Mouse (Mus musculus) adrenal gland, postnatal 10 days (tissue): Measurements from ENCODE around the gene Rxra. TPM values are rescaled to one million over a fixed set of nuclear protein-coding genes. Genes with fewer than 3 reads are reported as not detected.

Experiments
- DNase-seq: peaks from one replicate; pipeline ENCODE4 v3.0.0; 2021; ENCODE audit warnings: mixed read lengths
- total RNA-seq, 2 experiments: library from RNA; stranded (reverse); gene quantifications; 2 replicates each; pipeline ENCODE4 v1.2.3; 2021

The Rxra gene
- total RNA-seq, 2 experiments from 2014 or later: 49.3 to 75.6 TPM

DNA sequence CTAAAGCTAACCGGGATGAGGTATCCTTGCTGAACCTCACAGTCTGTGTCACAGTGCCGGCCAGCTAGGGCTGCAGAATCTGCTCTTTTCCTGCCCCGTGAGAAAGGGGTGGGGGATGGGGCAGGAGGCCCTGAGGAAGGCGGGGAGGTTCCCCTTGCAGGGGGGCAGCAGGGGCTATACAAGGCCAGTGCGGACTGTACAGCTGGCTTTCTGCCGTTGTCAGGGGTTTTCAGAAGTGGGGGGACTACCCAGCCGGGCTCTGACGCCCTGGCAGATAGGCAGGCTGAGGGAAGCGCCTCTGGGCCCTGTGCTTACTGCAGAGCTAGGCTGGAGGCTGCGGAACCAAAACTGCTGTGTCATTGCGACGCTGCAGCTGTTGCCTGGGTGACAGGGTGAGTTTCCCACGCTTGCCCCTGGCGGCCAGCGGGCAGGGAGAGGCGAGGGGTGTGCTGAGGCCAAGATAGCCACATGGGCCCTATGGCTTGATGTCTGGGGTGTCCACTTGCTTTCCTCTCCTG, 63.9 kb downstream of the Rxra start:
- DNase-seq: peak; percentile 86

DNA sequence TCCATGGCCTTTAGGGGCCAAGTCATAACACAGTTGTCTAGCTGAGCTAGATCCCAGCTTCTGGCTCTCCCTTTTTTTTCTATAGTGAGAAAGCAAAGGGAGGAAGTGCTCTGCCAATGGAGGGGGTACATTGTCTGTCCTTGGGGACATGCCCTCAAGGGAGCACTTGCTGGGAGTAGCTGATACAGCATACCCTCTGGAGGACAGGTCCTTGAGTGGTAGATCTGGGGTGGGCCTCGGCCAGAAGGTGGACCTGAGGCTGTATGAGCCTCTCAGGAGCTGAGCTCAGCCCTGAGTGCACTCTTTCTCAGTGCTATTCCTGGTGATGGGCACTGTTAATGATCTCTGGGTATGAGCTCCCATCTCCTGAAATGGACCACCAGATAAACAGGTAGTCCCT, 66.9 kb downstream of the Rxra start:
- DNase-seq: no peak

DNA sequence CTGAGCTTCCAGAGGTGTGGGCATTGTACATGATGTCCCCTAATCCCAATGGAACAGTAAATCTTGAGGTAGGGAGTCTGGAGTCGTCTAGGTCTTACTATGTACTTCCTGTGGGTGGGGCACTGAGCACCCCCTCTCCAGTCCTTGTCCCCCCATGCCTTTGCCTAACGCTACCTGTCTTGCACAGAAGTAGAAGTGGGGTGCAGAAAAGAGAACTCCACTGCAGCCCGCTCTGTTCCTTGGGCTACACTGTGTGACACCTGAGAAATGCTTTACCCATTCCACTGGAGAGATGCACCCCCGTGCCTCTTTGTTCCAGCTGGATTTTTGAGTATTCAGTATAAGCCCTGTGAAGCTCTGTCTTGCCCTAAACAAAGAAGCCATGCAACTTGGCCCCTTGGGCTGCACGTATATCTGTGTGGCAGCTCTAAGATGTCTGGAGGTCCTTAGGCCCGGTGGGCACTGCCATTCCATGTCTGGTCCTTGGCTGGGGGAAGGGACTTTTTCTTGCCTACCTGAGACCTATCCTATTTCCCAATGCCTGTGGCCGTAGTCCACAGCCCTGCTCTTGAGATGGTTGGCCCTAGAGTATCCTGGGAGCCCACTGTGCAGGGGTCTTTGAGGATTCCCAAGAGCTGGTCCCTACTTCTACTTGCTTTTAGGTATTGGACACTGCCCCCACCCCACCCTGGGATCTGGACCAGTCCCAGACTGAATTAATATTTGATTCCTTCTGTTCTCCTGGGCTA, 67.8 kb downstream of the Rxra start:
- no peak for DNase-seq

DNA sequence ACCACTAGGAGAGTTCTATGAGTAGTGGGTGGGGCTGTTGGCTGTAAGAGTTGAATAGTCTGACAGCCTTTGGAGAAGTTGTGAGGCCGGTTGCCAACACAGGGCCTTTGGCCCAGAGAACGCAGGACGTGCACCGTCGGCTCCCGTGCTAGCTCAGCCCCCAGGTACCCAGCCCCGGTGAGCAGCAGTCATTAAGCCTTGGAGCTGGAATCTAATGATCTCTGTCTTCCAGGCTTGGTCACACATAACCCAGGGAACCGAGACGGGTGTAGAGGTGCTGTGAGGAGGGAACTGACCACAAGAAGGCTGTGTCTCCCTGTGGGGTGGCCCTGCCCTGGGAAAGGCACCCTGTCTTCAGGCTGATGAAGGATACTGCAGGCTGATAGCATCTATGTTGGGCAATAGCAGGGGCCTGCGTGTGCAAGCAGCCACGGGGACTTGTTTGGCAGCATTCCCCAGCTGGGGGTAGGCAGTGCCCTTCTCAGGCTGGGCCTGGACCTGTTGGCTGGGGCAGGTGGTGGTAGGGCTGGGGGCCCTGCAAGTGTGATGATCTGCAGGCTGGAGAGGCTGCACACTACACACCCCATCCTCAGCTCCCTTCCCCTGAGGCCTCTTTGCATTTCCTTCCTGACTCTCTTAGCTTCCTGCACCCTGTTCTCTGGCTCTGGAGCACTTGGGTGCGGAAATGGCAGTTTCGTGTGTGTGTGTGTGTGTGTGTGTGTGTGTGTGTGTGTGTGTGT, 68.5 kb downstream of the Rxra start:
- DNase-seq: peak; percentile 32

DNA sequence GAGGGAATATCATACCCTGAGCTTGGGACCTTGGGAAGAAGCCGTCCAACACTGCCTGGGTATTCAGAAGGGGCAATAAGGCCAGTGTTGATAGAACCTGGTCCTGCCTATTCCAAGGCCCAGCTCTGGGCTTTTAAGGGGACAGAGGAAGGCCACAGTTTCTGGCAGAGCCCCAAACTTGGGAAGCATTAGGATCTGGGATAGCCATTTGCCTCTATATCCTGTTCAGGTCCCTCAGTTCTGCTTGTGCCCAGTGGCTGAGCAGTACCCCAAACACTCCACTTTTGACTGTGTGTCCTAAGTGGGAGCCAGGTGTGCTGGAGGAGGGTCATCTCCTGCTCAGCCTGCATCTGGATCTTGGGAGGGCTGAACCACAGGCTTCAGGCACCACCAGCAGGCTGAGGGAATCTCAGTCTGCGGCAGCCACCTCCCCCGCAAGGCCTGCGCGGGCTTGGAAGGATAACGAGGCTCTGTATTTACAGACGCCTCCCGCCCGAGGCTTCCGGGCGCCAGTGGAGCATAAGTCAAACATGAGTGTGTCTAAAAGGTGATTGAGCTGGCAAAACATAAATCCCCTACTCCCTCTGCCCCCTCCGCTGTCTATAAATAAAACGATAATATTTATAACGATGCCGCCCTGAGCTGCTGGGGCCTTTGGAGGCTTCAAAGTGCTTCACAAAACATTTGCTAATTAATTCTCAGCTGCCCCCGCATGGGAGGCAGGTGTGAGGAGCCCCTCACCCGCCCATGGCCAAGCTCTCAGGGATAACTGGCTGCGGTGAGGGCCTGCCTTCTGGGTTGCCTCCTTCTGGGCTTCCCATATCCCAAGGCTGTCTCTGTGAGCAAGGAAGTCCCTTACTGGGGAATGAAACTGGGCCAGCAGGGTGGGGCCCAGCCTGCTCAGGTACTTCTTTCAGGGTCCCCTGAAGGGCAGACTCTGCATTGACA, 69.7 kb downstream of the Rxra start:
- peak; percentile 27 for DNase-seq

DNA sequence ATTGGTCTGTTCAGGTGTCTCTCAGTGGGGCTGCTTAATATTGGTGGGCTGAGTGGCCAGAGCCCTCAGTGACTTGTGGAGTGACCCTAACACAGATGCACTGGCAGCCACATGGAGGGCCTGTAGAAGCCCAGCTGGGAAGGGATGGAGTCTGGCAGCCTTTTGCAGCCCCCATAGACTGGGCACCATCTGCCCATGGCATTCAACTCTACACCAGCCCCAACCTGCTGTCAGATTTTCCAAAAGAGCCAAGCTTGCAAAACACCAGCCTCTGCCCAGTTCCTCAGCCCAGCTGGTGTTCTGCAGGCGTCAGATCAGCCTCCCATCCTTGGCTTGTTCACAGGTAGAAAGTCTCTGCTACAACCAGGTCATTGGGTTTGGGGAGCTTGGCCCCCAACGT, 70.6 kb downstream of the Rxra start:
- no peak for DNase-seq

DNA sequence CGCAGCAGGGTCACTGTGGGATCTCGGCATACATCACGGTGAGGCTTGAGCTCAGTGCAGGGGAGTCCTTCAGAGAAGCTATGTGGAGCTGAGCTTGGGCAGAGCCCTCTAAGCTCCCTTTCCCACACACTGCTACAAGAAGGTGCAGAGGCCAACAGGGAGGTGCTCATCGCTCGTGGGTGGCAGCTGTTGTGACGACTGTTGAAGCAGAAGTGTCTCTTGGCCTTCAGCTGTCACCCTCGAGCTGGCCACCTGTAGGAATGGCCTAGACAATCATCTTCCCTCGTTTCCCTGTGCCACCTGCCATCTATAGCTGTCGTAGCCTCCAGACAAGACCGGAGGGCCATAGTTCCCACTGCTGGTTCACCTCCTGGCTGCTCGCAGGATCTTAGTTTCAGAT, 72.7 kb downstream of the Rxra start:
- no peak for DNase-seq

DNA sequence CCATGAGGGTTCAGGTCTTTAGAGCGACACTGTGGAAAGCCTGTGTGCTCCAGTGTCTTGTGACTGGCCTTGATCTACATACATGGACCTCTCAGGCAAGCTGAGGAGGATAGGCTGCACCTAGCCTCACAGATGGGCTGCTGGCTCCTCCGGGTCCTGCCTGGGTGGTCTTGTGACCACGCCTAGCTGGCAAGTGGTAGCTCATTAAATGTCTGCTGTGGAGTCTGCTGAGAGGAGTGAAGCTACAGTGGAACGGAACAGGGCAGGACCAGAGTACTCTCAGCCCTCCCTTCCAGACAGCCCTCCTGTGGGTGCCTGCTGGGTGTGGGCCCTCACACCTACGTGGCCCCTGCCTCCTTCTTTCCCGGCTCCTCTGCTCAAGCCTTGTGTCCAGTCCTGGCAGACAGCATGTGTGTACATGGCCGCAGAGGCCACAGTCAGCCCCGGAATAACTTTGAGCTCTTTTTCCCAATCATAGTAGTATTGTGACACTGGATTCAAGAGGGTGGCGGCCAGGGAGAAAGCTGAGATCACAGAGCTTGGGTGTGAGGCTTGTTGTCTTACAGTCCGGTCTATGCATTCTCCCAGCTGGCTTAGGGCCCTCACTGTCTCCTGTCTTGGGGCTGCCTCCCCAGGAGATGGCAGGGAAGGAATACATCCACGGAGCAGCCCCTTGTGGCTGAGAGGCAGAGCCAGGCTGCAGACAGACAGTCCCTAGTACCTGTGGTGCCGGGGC, 74.3 kb downstream of the Rxra start:
- no peak for DNase-seq

DNA sequence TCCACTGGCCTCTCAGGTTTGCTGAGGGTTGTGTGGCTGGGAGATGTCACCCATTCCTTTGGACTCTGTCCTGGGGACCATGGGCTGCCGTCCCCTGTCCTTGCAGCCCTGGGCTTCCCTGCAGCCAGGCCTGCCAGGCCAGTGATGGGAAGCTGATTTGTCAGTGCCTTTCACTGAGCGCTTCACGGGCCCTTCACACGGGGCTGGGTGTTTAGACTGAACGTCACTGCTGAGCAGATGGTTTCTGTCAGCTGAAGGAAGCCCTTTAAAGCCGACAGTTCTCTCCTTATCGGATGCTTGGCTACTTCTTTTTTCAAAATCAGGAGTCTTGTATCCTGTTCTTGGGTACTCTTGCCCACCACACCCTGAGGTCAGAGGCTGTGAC, 74.9 kb downstream of the Rxra start:
- DNase-seq: no peak

DNA sequence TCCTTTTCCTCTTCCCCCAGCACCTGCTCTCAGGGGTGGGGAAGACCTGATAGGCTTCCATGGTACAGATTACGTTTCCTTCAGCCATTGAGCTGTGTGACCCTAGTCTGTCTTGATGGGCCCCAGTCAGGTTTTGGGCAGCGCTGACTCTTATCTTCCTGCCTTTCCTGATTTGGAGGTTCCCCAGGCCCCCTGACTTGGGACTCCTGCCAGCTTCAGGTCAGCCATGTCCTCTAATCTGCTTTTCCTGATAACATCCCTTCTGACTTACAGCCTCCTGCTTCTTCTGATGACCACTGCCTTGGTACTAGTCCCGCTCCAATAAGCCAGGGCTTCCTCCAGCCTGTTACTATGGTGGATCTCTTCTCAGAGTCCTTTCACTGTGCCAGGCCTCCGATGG, 75.6 kb downstream of the Rxra start:
- DNase-seq: no peak

DNA sequence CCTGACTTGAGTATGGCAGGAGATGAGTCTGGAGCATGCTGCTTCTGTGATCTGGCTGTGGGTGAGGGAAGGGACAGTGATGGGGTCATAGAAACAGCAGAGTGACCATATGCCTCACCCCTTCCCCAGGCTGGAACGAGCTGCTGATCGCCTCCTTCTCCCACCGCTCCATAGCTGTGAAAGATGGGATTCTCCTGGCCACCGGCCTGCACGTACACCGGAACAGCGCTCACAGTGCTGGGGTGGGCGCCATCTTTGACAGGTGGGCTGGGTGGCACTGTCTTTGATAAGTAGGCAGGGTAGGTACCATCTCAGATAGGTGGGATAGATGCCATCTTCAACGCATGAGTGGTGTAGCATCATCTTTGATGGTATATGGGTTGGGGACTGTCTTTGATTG, 77.9 kb downstream of the Rxra start:
- no peak for DNase-seq

DNA sequence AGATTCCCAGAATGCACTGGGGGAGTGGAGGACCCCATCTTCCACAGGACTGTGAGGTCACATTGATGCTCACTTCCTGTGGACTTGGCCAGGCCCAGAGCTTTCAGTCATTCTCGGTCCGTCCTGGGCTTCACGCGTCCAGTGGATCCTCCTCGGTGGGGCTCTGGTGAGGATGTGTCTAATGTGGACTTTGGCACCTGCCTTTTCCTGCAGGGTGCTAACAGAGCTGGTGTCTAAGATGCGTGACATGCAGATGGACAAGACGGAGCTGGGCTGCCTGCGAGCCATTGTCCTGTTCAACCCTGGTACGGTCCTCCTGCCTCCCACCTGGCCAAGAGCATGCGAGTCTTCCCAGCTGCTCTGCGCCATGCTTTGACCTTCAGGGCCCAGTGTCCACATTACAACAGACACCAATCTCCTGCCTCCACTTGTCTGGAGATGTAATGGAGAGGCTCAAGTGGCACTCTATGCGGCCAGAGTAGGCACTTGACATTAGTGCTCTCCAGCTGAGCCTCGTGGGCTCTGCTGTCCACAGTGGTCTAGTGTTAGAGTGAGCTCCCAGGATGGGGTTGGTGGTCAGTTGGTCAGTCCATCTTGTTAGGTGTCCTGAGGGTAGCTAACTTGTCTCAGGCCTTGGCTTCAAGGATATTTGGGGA, 79.9 kb downstream of the Rxra start:
- DNase-seq: no peak

DNA sequence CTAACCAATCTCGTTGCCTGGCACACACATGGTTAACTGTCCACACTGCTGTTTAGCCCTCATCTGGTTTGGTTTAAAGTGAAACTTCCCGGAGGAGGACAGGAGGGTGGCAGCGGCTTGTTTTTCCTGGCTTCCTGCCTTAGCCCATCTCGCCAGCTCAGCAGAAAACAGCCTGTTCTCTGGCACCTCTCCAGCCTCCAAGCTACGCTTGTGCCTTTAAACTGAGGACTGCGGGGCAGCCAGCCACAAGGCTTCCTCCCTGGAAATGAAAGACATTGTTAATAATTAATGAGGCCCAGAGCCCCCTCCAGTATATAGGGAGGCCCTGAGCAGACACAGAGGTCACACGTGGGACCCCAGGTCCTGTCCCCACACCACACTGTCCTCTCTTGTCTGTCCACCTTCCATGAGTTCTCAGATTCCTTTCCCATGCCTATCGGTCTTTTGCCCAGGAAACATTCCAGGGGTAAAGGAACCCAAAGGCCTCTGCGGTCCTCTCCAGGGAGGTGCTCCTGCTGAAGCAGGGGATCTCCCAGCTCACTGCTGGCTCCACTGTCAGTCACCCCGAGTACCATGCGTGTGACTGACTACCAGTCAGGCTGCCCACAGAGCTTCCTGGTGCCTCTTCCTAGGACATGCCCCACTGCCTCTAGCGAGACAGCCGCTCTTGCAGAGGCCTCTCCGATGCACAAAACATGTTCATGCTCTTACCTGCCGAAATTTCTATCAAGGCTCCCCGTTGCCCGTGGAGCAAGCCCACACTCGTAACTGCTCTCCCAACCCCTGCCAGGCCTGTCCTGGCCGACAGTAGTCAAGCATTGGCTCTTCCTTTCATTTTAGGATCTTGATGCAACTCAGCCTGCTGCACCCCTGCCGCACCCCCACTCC, 82.4 kb downstream of the Rxra start:
- peak; percentile 95 for DNase-seq

DNA sequence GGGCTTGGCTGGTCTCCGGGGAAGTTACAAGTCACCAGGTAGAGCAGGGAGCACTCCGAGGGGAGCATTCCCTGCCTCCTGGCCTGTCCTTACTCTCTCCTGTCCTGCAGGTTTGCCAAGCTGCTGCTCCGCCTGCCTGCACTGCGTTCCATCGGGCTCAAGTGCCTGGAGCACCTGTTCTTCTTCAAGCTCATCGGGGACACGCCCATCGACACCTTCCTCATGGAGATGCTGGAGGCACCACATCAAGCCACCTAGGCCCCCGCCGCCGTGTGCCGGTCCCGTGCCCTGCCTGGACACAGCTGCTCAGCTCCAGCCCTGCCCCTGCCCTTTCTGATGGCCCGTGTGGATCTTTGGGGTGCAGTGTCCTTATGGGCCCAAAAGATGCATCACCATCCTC, 83.2 kb downstream of the Rxra start:
- DNase-seq: no peak

DNA sequence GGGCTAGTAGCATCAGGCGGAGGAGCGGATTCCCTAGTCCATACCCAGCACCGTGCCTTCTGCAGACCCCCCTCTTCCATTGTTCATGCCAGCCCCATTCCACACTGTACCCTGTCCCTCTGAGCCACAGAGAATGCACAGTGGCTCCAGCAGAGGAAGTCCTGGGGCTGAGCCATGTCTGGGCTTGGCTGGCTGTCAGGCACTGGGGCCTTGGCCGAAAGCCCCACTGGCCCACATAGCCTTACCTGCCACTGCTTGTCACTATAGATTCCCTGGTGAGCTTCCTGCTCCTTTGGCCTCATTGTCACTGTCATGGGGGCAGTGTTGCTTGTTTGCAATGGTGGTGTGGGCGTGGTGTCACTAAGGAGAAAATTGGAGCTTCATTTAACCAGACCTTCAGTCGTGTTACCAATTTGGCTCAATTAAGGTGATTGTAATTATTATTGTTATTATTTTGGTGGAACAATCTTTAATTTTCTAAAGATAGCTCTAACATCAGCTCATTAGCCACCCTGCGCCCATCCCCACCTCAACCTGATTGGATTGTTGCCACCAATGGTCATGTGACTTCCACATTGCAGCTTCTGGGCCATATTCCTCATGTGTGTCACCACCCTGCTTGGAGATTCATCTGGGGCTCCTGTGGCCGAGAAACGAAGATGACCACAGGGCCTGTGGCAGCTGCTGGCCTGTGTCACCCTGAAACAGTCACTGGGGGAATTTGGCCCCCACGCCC, 85.2 kb downstream of the Rxra start:
- peak; percentile 59 for DNase-seq

DNA sequence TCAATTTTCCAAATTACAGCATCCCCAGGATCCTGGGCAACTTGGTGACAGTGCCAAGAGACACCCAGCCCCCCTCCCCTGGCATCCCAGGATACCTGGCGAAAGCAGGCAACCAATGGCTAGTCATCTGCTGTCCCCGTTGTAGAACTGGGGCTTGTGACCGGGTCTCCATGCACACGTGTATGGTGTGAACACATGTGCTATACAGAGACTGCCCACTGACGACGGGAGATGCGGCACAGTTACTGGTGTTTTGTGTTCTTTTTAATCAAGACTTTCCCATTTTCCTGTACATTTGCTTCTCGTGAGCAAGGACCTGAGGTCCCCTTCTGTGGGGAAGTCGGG, 85.7 kb downstream of the Rxra start:
- DNase-seq: no peak

DNA sequence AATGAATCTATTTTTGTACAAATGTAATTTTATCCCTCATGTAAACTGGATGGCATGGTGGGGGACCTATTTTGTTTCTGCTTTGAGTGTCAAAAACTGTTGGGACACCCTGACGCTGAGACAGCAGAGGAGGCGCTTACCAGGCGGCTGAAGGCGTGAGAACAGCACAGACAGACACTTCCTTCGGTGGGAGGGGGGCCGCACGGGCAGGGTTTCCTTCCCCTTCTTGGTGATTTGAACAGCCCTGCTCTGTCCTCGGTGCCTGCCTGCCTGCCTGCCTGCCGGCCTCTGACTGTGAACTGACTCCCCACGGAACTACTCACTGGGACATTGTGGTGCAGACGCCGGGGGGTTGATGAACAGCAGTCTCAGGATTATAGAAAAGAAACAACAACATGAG, 86.3 kb downstream of the Rxra start:
- DNase-seq: peak; percentile 37

DNA sequence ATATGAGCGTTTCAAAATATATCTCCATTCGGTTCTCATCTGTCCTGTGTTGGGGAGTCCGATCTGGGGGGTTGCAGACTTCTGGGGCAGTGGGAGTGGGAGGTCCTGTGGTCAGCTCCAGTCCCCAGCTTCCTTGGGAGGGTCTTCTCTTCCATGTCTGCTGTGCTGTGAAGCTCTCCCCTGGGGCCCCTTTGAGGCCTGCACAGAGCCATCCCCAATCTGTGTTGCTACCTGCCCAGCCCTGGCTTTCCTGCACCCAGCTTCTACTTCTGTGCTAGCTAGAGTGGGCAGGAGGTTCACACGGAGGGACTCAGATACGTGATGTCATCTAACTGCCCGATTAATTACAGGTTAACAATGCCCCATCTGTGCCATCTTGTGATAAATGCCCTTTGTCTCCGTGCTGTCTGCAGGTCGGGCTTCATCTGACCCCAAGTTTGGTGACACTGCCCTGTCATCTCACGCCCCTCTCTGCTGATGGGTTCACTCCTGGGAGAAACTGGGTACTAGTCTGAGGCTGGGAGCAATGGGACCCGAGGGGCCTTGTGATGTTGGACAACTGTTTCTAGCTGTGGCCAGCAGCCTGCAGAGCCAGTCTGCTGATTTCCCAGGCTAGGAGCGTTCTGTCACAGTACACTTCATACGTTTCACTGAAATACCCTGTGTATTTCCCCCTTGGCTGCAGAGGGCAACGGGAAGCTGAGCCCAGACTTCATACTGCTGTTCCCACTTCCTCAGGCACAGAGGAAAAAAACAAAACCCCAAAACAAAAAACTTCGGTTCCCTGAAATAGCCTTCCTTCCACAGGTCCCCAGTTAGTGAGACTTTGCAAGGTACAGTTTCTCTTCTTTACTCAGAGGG, 86.9 kb downstream of the Rxra start:
- DNase-seq: peak; percentile 2
